Mouse (Mus musculus): ENCODE data around the gene Mag. TPM values are rescaled to one million over a fixed set of nuclear protein-coding genes. Genes with fewer than 3 reads are reported as not detected.
"Not testable (repeated sequence)": the region's sequence is repeated elsewhere in the genome, so short reads cannot be mapped to it uniquely, and the experiment has no call there.

Mag gene
- polyA plus RNA-seq, 1 experiment from 2014 or later, result 0.08 TPM

- no peaks in the 10 kb centered on the region for H3K27me3 ChIP-seq (replicated peaks; ENCODE audit: control insufficient read depth, insufficient read depth, low read length)
- H3K27ac ChIP-seq (ENCODE audit: low read depth, low read length), result peak overlapping the region; percentile 87
- H3K9me3 ChIP-seq (ENCODE audit: control insufficient read depth, low read length), result no peaks in the 10 kb centered on the region
- peak overlapping the region; percentile 97 for H3K9ac ChIP-seq (ENCODE audit: low read depth, low read length)
- DNase-seq (ENCODE audit: low spot score) (no peak), ATAC-seq (replicated peaks; ENCODE audit: low FRiP score) (peak; percentile 28)
- H3K4me1 ChIP-seq (replicated peaks; ENCODE audit: control insufficient read depth, insufficient read depth, low read length), result peaks cover 19% of the 10 kb centered on the region
- 0% methylated on average over 42 of the region's 49 CpGs for WGBS
- peak overlapping the region; percentile 88 for H3K4me3 ChIP-seq (ENCODE audit: low read depth, low read length)
- peaks cover 16% of the 10 kb centered on the region for H3K36me3 ChIP-seq (ENCODE audit: control insufficient read depth, insufficient read depth, low read length)
- peak overlapping the region; percentile 91 for H3K4me2 ChIP-seq
Observed at GRCm38 (mm10) chr7:30956357-30956751, 41.7 kb upstream of the Mag start.

GRCm38 (mm10) chr7:30955584-30956356, 41.1 kb upstream of the Mag start:
- H3K4me3 ChIP-seq (ENCODE audit: low read depth, low read length), result peak overlapping the region; percentile 88
- peaks cover 18% of the 10 kb centered on the region for H3K36me3 ChIP-seq (ENCODE audit: control insufficient read depth, insufficient read depth, low read length)
- no peaks in the 10 kb centered on the region for H3K9me3 ChIP-seq (ENCODE audit: control insufficient read depth, low read length)
- peak overlapping the region; percentile 91 for H3K4me2 ChIP-seq
- ATAC-seq (replicated peaks; ENCODE audit: low FRiP score) (peak; percentile 71), DNase-seq (ENCODE audit: low spot score) (peak; percentile 86)
- H3K4me1 ChIP-seq (replicated peaks; ENCODE audit: control insufficient read depth, insufficient read depth, low read length), result peaks cover 19% of the 10 kb centered on the region
- H3K27ac ChIP-seq (ENCODE audit: low read depth, low read length), result peak overlapping the region; percentile 87
- under 1% methylated on average over 64 of the region's 64 CpGs for WGBS
- H3K9ac ChIP-seq (ENCODE audit: low read depth, low read length), result peak overlapping the region; percentile 97
- no peaks in the 10 kb centered on the region for H3K27me3 ChIP-seq (replicated peaks; ENCODE audit: control insufficient read depth, insufficient read depth, low read length)

- H3K36me3 ChIP-seq (ENCODE audit: control insufficient read depth, insufficient read depth, low read length), result peaks cover 22% of the 10 kb centered on the region
- no peaks in the 10 kb centered on the region for H3K9me3 ChIP-seq (ENCODE audit: control insufficient read depth, low read length)
- WGBS, result 90% methylated on average over 12 of the region's 12 CpGs
- DNase-seq (ENCODE audit: low spot score) (no peak), ATAC-seq (replicated peaks; ENCODE audit: low FRiP score) (no peak)
- peaks cover 19% of the 10 kb centered on the region for H3K4me1 ChIP-seq (replicated peaks; ENCODE audit: control insufficient read depth, insufficient read depth, low read length)
- H3K4me3 ChIP-seq (ENCODE audit: low read depth, low read length), result peak overlapping the region; percentile 88
- H3K27me3 ChIP-seq (replicated peaks; ENCODE audit: control insufficient read depth, insufficient read depth, low read length), result no peaks in the 10 kb centered on the region
- H3K27ac ChIP-seq (ENCODE audit: low read depth, low read length), result no peak overlapping the region
- peak overlapping the region; percentile 97; the same call in 1 of the 2 replicates for H3K9ac ChIP-seq (ENCODE audit: low read depth, low read length)
- peak overlapping the region; percentile 91 for H3K4me2 ChIP-seq
Observed at GRCm38 (mm10) chr7:30954971-30955520, 40.4 kb upstream of the Mag start.

- Histone ChIP-seq H3K9ac (ENCODE audit: low read depth, low read length) (no peak overlapping the region), H3K9me3 (ENCODE audit: control insufficient read depth, low read length) (no peaks in the 10 kb centered on the region), H3K27ac (ENCODE audit: low read depth, low read length) (no peak overlapping the region), H3K4me1 (replicated peaks; ENCODE audit: control insufficient read depth, insufficient read depth, low read length) (peaks cover 19% of the 10 kb centered on the region), H3K36me3 (ENCODE audit: control insufficient read depth, insufficient read depth, low read length) (peaks cover 24% of the 10 kb centered on the region), H3K4me2 (no peak overlapping the region), H3K4me3 (ENCODE audit: low read depth, low read length) (no peak overlapping the region), H3K27me3 (replicated peaks; ENCODE audit: control insufficient read depth, insufficient read depth, low read length) (no peaks in the 10 kb centered on the region)
- WGBS, result 71% methylated on average over 3 of the region's 3 CpGs
- DNase-seq (ENCODE audit: low spot score) (no peak), ATAC-seq (replicated peaks; ENCODE audit: low FRiP score) (no peak)
Observed at GRCm38 (mm10) chr7:30954036-30954435, 39.4 kb upstream of the Mag start.

GRCm38 (mm10) chr7:30953459-30953858, 38.8 kb upstream of the Mag start:
- WGBS, result 75% methylated on average over 6 of the region's 6 CpGs
- no peak overlapping the region for H3K4me3 ChIP-seq (ENCODE audit: low read depth, low read length)
- ATAC-seq (replicated peaks; ENCODE audit: low FRiP score) (no peak), DNase-seq (ENCODE audit: low spot score) (no peak)
- H3K27me3 ChIP-seq (replicated peaks; ENCODE audit: control insufficient read depth, insufficient read depth, low read length), result no peaks in the 10 kb centered on the region
- H3K27ac ChIP-seq (ENCODE audit: low read depth, low read length), result no peak overlapping the region
- H3K36me3 ChIP-seq (ENCODE audit: control insufficient read depth, insufficient read depth, low read length), result peaks cover 26% of the 10 kb centered on the region
- H3K4me2 ChIP-seq, result no peak overlapping the region
- H3K9ac ChIP-seq (ENCODE audit: low read depth, low read length), result no peak overlapping the region
- no peaks in the 10 kb centered on the region for H3K9me3 ChIP-seq (ENCODE audit: control insufficient read depth, low read length)
- H3K4me1 ChIP-seq (replicated peaks; ENCODE audit: control insufficient read depth, insufficient read depth, low read length), result peaks cover 18% of the 10 kb centered on the region

GRCm38 (mm10) chr7:30952441-30953265, 38.0 kb upstream of the Mag start:
- WGBS, result 93% methylated on average over 16 of the region's 16 CpGs
- H3K36me3 ChIP-seq (ENCODE audit: control insufficient read depth, insufficient read depth, low read length), result peaks cover 26% of the 10 kb centered on the region
- DNase-seq (ENCODE audit: low spot score), result no peak

GRCm38 (mm10) chr7:30949902-30950301, 35.2 kb upstream of the Mag start:
- not testable (repeated sequence) for H3K4me3 ChIP-seq (ENCODE audit: low read depth, low read length); H3K27me3 ChIP-seq (replicated peaks; ENCODE audit: control insufficient read depth, insufficient read depth, low read length); DNase-seq (ENCODE audit: low spot score); H3K4me2 ChIP-seq; H3K4me1 ChIP-seq (replicated peaks; ENCODE audit: control insufficient read depth, insufficient read depth, low read length); H3K9me3 ChIP-seq (ENCODE audit: control insufficient read depth, low read length); ATAC-seq (replicated peaks; ENCODE audit: low FRiP score); H3K27ac ChIP-seq (ENCODE audit: low read depth, low read length); H3K9ac ChIP-seq (ENCODE audit: low read depth, low read length)
- WGBS, result 96% methylated on average over 3 of the region's 3 CpGs
- H3K36me3 ChIP-seq (ENCODE audit: control insufficient read depth, insufficient read depth, low read length), result peaks cover 25% of the 10 kb centered on the region

More at GRCm38 (mm10) chr7:30952441-30953265, 38.0 kb upstream of the Mag start:
- ATAC-seq (replicated peaks; ENCODE audit: low FRiP score), result no peak
- Histone ChIP-seq H3K27ac (ENCODE audit: low read depth, low read length) (no peak overlapping the region), H3K4me2 (no peak overlapping the region), H3K9ac (ENCODE audit: low read depth, low read length) (no peak overlapping the region), H3K4me1 (replicated peaks; ENCODE audit: control insufficient read depth, insufficient read depth, low read length) (peaks cover 11% of the 10 kb centered on the region), H3K4me3 (ENCODE audit: low read depth, low read length) (no peak overlapping the region), H3K9me3 (ENCODE audit: control insufficient read depth, low read length) (no peaks in the 10 kb centered on the region), H3K27me3 (replicated peaks; ENCODE audit: control insufficient read depth, insufficient read depth, low read length) (no peaks in the 10 kb centered on the region)

GRCm38 (mm10) chr7:30945876-30946275, 31.2 kb upstream of the Mag start:
- 96% methylated on average over 7 of the region's 7 CpGs for WGBS
- DNase-seq (ENCODE audit: low spot score), result no peak
- no peaks in the 10 kb centered on the region for H3K4me1 ChIP-seq (replicated peaks; ENCODE audit: control insufficient read depth, insufficient read depth, low read length)
- H3K9me3 ChIP-seq (ENCODE audit: control insufficient read depth, low read length), result no peaks in the 10 kb centered on the region
- H3K36me3 ChIP-seq (ENCODE audit: control insufficient read depth, insufficient read depth, low read length), result peaks cover 9% of the 10 kb centered on the region; the same call in 1 of the 2 replicates
- no peaks in the 10 kb centered on the region for H3K27me3 ChIP-seq (replicated peaks; ENCODE audit: control insufficient read depth, insufficient read depth, low read length)
- no peak overlapping the region for H3K9ac ChIP-seq (ENCODE audit: low read depth, low read length)
- no peak overlapping the region for H3K4me2 ChIP-seq
- no peak overlapping the region for H3K27ac ChIP-seq (ENCODE audit: low read depth, low read length)
- ATAC-seq (replicated peaks; ENCODE audit: low FRiP score), result no peak
- H3K4me3 ChIP-seq (ENCODE audit: low read depth, low read length), result no peak overlapping the region

Measured in liver, embryonic 11.5 days (tissue).